Mouse (Mus musculus) c-Kit-negative CD71-positive TER-119-positive erythroid progenitor cells, embryonic 14.5 days (primary cell): ENCODE measurements around the gene Ptrh1.

Source experiments
- DNase-seq: peaks from one replicate; pipeline ENCODE4 v3.0.0-alpha.2; 2013; ENCODE audit warnings: low read depth, low spot score

Gene Ptrh1

GRCm38 (mm10) chr2:32757056-32757845 lies 18.3 kb upstream of the Ptrh1 start, which contains the start of gene Tor2a:
Tor2a (plus strand) TSS chr2:32757234.
- DNase-seq: peak; percentile 91

- DNase-seq: no peak
Measured at GRCm38 (mm10) chr2:32758503-32758902, 17.1 kb upstream of the Ptrh1 start.

- DNase-seq: no peak
Measured at GRCm38 (mm10) chr2:32759001-32759400, 16.6 kb upstream of the Ptrh1 start.

GRCm38 (mm10) chr2:32761361-32761760 lies 14.2 kb upstream of the Ptrh1 start:
- DNase-seq: no peak

- no peak for DNase-seq
Measured at GRCm38 (mm10) chr2:32761859-32762258, 13.7 kb upstream of the Ptrh1 start.

GRCm38 (mm10) chr2:32763353-32763752 lies 12.2 kb upstream of the Ptrh1 start:
- no peak for DNase-seq

- no peak for DNase-seq
Measured at GRCm38 (mm10) chr2:32767241-32767640, 8.3 kb upstream of the Ptrh1 start.

GRCm38 (mm10) chr2:32768661-32769285 lies 6.8 kb upstream of the Ptrh1 start:
- no peak for DNase-seq

- no peak for DNase-seq
Measured at GRCm38 (mm10) chr2:32769327-32770085, 6.1 kb upstream of the Ptrh1 start.

- DNase-seq: no peak
Measured at GRCm38 (mm10) chr2:32771886-32772285, 3.7 kb upstream of the Ptrh1 start.

GRCm38 (mm10) chr2:32772626-32773279 lies 2.8 kb upstream of the Ptrh1 start:
- DNase-seq: no peak

- no peak for DNase-seq
Measured at GRCm38 (mm10) chr2:32776192-32776591, 606 bp downstream of the Ptrh1 start.

GRCm38 (mm10) chr2:32778081-32778480 lies 2.5 kb downstream of the Ptrh1 start:
- no peak for DNase-seq

- no peak for DNase-seq
Measured at GRCm38 (mm10) chr2:32779131-32779530, 3.5 kb downstream of the Ptrh1 start.

GRCm38 (mm10) chr2:32779714-32780113 lies 4.1 kb downstream of the Ptrh1 start:
- DNase-seq: no peak

- DNase-seq: no peak
Measured at GRCm38 (mm10) chr2:32781710-32782109, 6.1 kb downstream of the Ptrh1 start.

GRCm38 (mm10) chr2:32784048-32784681 lies 8.6 kb downstream of the Ptrh1 start, which contains the start of gene Cfap157:
Cfap157 (minus strand) TSS chr2:32784428.
- no peak for DNase-seq

- no peak for DNase-seq
Measured at GRCm38 (mm10) chr2:32787176-32787575, 11.6 kb downstream of the Ptrh1 start.

GRCm38 (mm10) chr2:32788581-32788980 lies 13.0 kb downstream of the Ptrh1 start:
- no peak for DNase-seq

GRCm38 (mm10) chr2:32791297-32791696 lies 15.7 kb downstream of the Ptrh1 start:
- no peak for DNase-seq

GRCm38 (mm10) chr2:32795748-32796418 lies 20.3 kb downstream of the Ptrh1 start:
- DNase-seq: no peak
